Mouse (Mus musculus): ENCODE results near the gene Atp10a. TPM values are rescaled to one million over a fixed set of nuclear protein-coding genes. Genes with fewer than 3 reads are reported as not detected.

Gene Atp10a
- total RNA-seq, 2 experiments from 2014 or later = 2.4 to 2.7 TPM

- DNase-seq = no peak
Observed at GRCm38 (mm10) chr7:58690069-58690923, 34.3 kb downstream of the Atp10a start.

GRCm38 (mm10) chr7:58690997-58691596 is 35.1 kb downstream of the Atp10a start:
- DNase-seq = no peak

GRCm38 (mm10) chr7:58692704-58693103 is 36.7 kb downstream of the Atp10a start:
- DNase-seq = no peak

GRCm38 (mm10) chr7:58693342-58693741 is 37.4 kb downstream of the Atp10a start:
- no peak for DNase-seq

- DNase-seq = no peak
Observed at GRCm38 (mm10) chr7:58695661-58696060, 39.7 kb downstream of the Atp10a start.

- DNase-seq = no peak
Observed at GRCm38 (mm10) chr7:58697092-58697491, 41.1 kb downstream of the Atp10a start.

- no peak for DNase-seq
Observed at GRCm38 (mm10) chr7:58698738-58699442, 42.9 kb downstream of the Atp10a start.

- no peak for DNase-seq
Observed at GRCm38 (mm10) chr7:58701311-58701710, 45.3 kb downstream of the Atp10a start.

- DNase-seq = no peak
Observed at GRCm38 (mm10) chr7:58705158-58705557, 49.2 kb downstream of the Atp10a start.

- DNase-seq = peak; percentile 18
Observed at GRCm38 (mm10) chr7:58709306-58709705, 53.3 kb downstream of the Atp10a start.

- no peak for DNase-seq
Observed at GRCm38 (mm10) chr7:58710312-58710711, 54.3 kb downstream of the Atp10a start.

- no peak for DNase-seq
Observed at GRCm38 (mm10) chr7:58711811-58712210, 55.8 kb downstream of the Atp10a start.

- DNase-seq = no peak
Observed at GRCm38 (mm10) chr7:58715576-58716144, 59.7 kb downstream of the Atp10a start.

GRCm38 (mm10) chr7:58716626-58717025 is 60.7 kb downstream of the Atp10a start:
- no peak for DNase-seq

- DNase-seq = no peak
Observed at GRCm38 (mm10) chr7:58718556-58718955, 62.6 kb downstream of the Atp10a start.

GRCm38 (mm10) chr7:58719218-58719938 is 63.4 kb downstream of the Atp10a start:
- no peak for DNase-seq

GRCm38 (mm10) chr7:58722250-58722649 is 66.3 kb downstream of the Atp10a start:
- DNase-seq = no peak

GRCm38 (mm10) chr7:58730201-58730600 is 74.2 kb downstream of the Atp10a start:
- DNase-seq = peak; percentile 59

GRCm38 (mm10) chr7:58730831-58731230 is 74.9 kb downstream of the Atp10a start:
- DNase-seq = no peak

GRCm38 (mm10) chr7:58732406-58732805 is 76.4 kb downstream of the Atp10a start:
- DNase-seq = no peak

GRCm38 (mm10) chr7:58733490-58733901 is 77.5 kb downstream of the Atp10a start:
- DNase-seq = no peak
